Mouse (Mus musculus) hindbrain, embryonic 14.5 days (tissue): ENCODE data around the gene H2-Eb2. TPM values are rescaled to one million over a fixed set of nuclear protein-coding genes. Genes with fewer than 3 reads are reported as not detected.

Experiments used
- ATAC-seq: fragments of 200-750 bp; cut with Nextera tagmentation; 2 replicates; pipeline ENCODE4 v1.8.0; 2017; ENCODE audit warnings: moderate number of reproducible peaks, mild to moderate bottlenecking, moderate TSS enrichment, moderate library complexity; ENCODE audit not compliant: low FRiP score
- DNase-seq: peaks from one replicate; pipeline ENCODE4 v3.0.0-alpha.2; 2015; ENCODE audit warnings: low spot score
- H3K27ac ChIP-seq: fragments of 300-500 bp; sonication (generic); 2 replicates; pipeline ENCODE4 v1.5.1; 2014; ENCODE audit warnings: mild to moderate bottlenecking, moderate library complexity
- H3K27me3 ChIP-seq: fragments of 300-500 bp; sonication (generic); 2 replicates; pipeline ENCODE4 v1.6.1; 2014; ENCODE audit warnings: mild to moderate bottlenecking, low read length, mixed read lengths; ENCODE audit not compliant: control insufficient read depth, insufficient read depth
- H3K36me3 ChIP-seq: fragments of 300-500 bp; sonication (generic); replicated peaks from 2 replicates; pipeline ENCODE4 v1.6.1; 2014; ENCODE audit not compliant: control insufficient read depth, insufficient read depth
- H3K4me1 ChIP-seq: fragments of 300-500 bp; sonication (generic); replicated peaks from 2 replicates; pipeline ENCODE4 v1.6.1; 2014; ENCODE audit warnings: antibody characterized with exemption, low read length, mixed read lengths; ENCODE audit not compliant: control insufficient read depth, insufficient read depth
- H3K4me2 ChIP-seq: fragments of 300-500 bp; sonication (generic); replicated peaks from 2 replicates; pipeline ENCODE4 v1.6.1; 2014; ENCODE audit warnings: mild to moderate bottlenecking, moderate library complexity
- H3K4me3 ChIP-seq: fragments of 300-500 bp; sonication (generic); replicated peaks from 2 replicates; pipeline ENCODE4 v1.5.1; 2014; ENCODE audit warnings: mild to moderate bottlenecking, low read length
- H3K9ac ChIP-seq: fragments of 300-500 bp; sonication (generic); 2 replicates; pipeline ENCODE4 v1.6.1; 2014
- H3K9me3 ChIP-seq: fragments of 300-500 bp; sonication (generic); 2 replicates; pipeline ENCODE4 v1.6.1; 2016; ENCODE audit warnings: low read length; ENCODE audit not compliant: control insufficient read depth
- WGBS: fragments of 180-500 bp; shearing (Covaris S2); extraction: QIAGEN DNeasy Blood & Tissue Kit; methylation state at CpG from one replicate; pipeline ENCODE4 v1.1.7; 2014; 5-methylcytosine and 5-hydroxymethylcytosine counted together
- polyA plus RNA-seq: library from polyadenylated mRNA; unstranded; fragments of >200 nt; fragmentation: Nextera tagmentation; extraction: Ambion mirVana; gene quantifications from 2 replicates; pipeline ENCODE4 v1.2.1, GENCODE M21; 2014

The H2-Eb2 gene
- polyA plus RNA-seq, 1 experiment from 2014 or later: 0.12 TPM

DNA sequence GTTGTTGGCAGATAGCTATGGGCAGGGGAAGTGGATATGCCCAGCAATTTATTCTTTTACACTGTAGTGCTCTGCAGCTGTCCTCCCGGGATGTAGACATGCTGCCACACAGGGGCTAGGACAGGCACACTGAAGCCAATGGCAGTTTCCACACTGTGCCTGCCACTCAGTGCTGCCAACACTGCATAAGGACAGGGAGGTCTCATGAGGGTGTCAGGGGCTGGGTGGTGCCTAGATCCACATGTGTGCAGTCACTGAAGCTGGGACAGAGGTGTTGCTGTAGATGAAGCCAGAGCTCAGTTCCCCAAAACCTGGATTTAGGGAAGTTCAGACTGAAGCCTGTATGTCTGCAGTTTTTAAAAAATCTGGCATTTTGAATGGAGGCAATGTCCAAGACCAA lies 13.3 kb upstream of the H2-Eb2 start:
- no peak overlapping the region for H3K27ac ChIP-seq
- 84% methylated on average over 1 of the region's 1 CpGs for WGBS
- H3K9ac ChIP-seq: no peak overlapping the region
- no peak overlapping the region for H3K4me2 ChIP-seq
- no peak overlapping the region for H3K4me3 ChIP-seq
- H3K4me1 ChIP-seq: no peaks in the 10 kb centered on the region
- ATAC-seq: no peak
- no peak for DNase-seq
- H3K36me3 ChIP-seq: no peaks in the 10 kb centered on the region
- H3K9me3 ChIP-seq: no peaks in the 10 kb centered on the region
- H3K27me3 ChIP-seq: no peaks in the 10 kb centered on the region

DNA sequence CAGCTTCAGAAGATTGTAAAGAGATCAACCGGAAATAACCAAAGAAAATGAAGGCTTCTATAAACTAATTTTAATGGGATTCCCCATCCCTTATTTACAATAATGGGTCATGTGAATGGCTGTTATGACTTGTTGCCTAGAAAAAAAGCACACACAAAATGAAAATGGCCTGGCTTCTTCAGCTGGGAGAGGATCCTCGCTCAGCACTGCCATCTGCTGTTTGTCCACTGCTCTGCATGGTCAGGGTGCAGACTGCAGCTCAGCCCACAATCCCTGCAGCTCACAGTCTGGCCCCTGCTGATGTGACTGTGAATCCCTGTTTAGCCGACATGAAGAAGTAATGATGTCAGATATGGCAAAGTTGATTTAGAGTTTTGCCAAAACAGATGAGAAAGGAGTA lies 12.1 kb upstream of the H2-Eb2 start:
- H3K9me3 ChIP-seq: no peaks in the 10 kb centered on the region
- no peaks in the 10 kb centered on the region for H3K27me3 ChIP-seq
- no peak for ATAC-seq
- no peaks in the 10 kb centered on the region for H3K4me1 ChIP-seq
- DNase-seq: peak; percentile 88
- 37% methylated on average over 3 of the region's 3 CpGs for whole genome bisulfite sequencing
- H3K27ac ChIP-seq: no peak overlapping the region
- H3K36me3 ChIP-seq: no peaks in the 10 kb centered on the region
- no peak overlapping the region for H3K4me3 ChIP-seq
- no peak overlapping the region for H3K4me2 ChIP-seq
- H3K9ac ChIP-seq: no peak overlapping the region

DNA sequence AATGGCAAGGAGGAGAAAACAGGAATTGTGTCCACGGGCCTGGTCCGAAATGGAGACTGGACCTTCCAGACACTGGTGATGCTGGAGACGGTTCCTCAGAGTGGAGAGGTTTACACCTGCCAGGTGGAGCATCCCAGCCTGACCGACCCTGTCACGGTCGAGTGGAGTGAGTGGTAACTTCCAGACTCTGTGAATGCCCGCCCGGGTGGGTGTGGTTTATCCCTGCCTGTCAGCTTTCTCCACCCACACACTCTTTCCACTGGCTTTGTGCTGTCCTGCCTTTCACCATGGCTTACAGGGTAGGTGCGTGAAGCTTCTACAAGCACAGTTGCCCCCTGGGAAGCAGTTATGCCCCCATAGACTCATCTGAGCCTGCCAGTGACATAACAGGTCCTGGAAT lies 11.2 kb upstream of the H2-Eb2 start:
- Histone ChIP-seq H3K27ac (no peak overlapping the region), H3K27me3 (no peaks in the 10 kb centered on the region), H3K4me2 (no peak overlapping the region), H3K9me3 (no peaks in the 10 kb centered on the region), H3K9ac (no peak overlapping the region), H3K4me3 (no peak overlapping the region), H3K36me3 (no peaks in the 10 kb centered on the region), H3K4me1 (no peaks in the 10 kb centered on the region)
- ATAC-seq (no peak), DNase-seq (no peak)
- 75% methylated on average over 9 of the region's 9 CpGs for WGBS

DNA sequence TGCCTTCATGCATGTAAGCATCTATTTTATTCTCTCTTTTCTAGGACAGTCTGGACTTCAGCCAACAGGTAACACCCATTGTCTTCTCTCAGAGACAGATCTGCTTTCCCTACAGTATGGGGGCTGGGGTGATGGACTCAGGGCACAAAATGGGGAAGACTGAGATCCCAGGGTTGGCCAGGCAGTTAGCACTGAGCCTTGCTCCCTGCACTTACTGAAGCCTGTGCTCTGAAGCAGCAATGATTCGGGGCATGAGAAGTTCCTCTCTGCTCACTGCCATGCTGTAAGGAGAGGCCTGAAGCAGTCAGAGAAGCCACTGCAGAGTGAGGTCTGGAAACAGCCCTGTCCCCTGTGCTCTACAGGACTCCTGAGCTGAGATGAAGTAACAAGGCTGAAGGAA lies 10.0 kb upstream of the H2-Eb2 start:
- no peaks in the 10 kb centered on the region for H3K9me3 ChIP-seq
- H3K9ac ChIP-seq: no peak overlapping the region
- H3K27ac ChIP-seq: no peak overlapping the region
- no peaks in the 10 kb centered on the region for H3K27me3 ChIP-seq
- no peaks in the 10 kb centered on the region for H3K4me1 ChIP-seq
- H3K4me3 ChIP-seq: no peak overlapping the region
- DNase-seq (no peak), ATAC-seq (no peak)
- no peaks in the 10 kb centered on the region for H3K36me3 ChIP-seq
- no peak overlapping the region for H3K4me2 ChIP-seq
- WGBS: 80% methylated on average over 1 of the region's 1 CpGs

DNA sequence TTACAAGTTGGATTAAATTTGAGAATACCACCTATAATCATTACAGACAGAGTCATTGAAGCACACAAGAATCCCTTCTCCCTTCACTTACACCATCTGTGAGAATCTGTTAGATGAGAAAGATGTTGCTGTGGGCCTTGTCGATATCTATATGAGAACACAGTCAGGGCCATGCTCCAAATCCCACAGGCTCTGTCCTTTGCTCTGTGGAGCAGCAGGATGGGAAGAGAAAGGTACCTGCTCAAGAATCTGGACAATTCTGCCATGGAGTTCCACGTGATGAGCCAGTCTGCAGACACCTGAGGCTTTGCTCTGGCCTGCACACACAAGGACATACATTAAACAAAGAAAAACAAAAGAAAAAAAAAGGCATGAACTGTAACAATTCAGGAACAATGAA lies 8.8 kb upstream of the H2-Eb2 start:
- no peak overlapping the region for H3K9ac ChIP-seq
- no peaks in the 10 kb centered on the region for H3K9me3 ChIP-seq
- 88% methylated on average over 2 of the region's 2 CpGs for WGBS
- H3K27ac ChIP-seq: no peak overlapping the region
- no peaks in the 10 kb centered on the region for H3K27me3 ChIP-seq
- no peak overlapping the region for H3K4me2 ChIP-seq
- DNase-seq (no peak), ATAC-seq (no peak)
- no peaks in the 10 kb centered on the region for H3K36me3 ChIP-seq
- H3K4me1 ChIP-seq: no peaks in the 10 kb centered on the region
- no peak overlapping the region for H3K4me3 ChIP-seq

DNA sequence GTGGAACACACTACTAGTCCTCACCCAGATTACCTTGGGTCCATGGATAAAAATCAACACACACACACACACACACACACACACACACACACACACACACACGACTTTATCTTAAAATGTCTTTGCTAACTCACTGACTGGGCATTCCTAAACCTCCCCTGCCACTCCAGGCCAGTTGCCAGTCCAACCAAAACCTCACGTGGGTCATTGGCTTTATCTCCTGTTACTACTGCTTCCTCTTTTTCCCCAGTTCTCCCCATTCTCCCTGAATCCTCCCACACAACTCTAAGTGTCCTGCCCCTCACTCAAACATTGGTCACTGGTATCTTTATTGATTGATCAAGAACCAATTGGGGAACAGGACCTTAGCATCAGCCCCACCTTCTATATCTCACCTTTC lies 8.2 kb upstream of the H2-Eb2 start:
- DNase-seq (no peak), ATAC-seq (no peak)
- H3K4me2 ChIP-seq: no peak overlapping the region

DNA sequence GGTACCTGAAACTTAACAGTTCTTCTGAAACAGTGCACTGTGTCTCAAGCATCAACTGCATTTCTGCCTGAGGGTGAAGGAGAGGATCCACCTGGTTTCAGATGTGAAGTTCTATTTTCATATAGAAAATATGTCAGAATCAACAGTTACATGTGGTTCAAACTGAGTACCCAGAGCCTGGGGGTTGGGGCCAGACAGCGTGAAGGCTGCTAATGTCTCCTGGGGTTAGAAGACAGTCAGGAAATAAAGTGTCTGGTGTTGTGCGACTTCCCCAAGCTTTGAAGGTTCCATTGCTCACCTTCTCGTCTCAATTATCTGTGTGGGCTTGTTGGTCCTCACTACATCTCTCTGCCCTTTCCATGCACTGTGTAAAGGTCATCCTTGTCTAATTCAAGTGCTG lies 908 bp downstream of the H2-Eb2 start:
- ATAC-seq (no peak), DNase-seq (no peak)
- WGBS: 81% methylated on average over 3 of the region's 3 CpGs
- Histone ChIP-seq H3K27ac (no peak overlapping the region), H3K4me3 (no peak overlapping the region), H3K9me3 (no peaks in the 10 kb centered on the region), H3K9ac (no peak overlapping the region), H3K27me3 (no peaks in the 10 kb centered on the region), H3K4me1 (no peaks in the 10 kb centered on the region), H3K36me3 (no peaks in the 10 kb centered on the region), H3K4me2 (no peak overlapping the region)

More for the DNA sequence above, 8.2 kb upstream of the H2-Eb2 start:
- WGBS: 41% methylated on average over 2 of the region's 2 CpGs
- Histone ChIP-seq H3K9ac (no peak overlapping the region), H3K4me1 (no peaks in the 10 kb centered on the region), H3K36me3 (no peaks in the 10 kb centered on the region), H3K27me3 (no peaks in the 10 kb centered on the region), H3K4me3 (no peak overlapping the region), H3K27ac (no peak overlapping the region), H3K9me3 (no peaks in the 10 kb centered on the region)

DNA sequence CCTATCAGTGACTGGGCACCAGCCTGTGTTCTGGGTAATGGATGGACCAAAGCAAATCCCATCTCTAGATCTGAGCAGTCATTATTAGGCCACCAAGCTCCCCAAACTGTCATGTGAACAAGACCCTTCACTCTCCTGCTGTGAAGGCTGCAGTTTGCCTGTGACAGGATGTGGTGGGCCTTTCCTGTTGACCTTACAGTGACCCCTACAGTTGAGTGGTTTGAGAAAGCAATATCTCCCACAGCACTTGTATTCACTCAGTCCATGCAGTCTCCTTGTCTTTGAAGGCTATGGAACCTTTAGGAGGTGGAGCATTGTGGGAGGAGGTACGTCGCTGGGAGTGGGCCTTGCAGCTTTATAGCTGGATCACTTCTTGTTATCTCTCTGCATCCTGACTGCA lies 4.3 kb downstream of the H2-Eb2 start:
- no peaks in the 10 kb centered on the region for H3K36me3 ChIP-seq
- H3K4me2 ChIP-seq: no peak overlapping the region
- WGBS: 78% methylated on average over 2 of the region's 2 CpGs
- no peak overlapping the region for H3K9ac ChIP-seq
- DNase-seq (no peak), ATAC-seq (no peak)
- H3K27ac ChIP-seq: no peak overlapping the region
- H3K4me3 ChIP-seq: no peak overlapping the region
- no peaks in the 10 kb centered on the region for H3K27me3 ChIP-seq
- H3K4me1 ChIP-seq: no peaks in the 10 kb centered on the region
- no peaks in the 10 kb centered on the region for H3K9me3 ChIP-seq

DNA sequence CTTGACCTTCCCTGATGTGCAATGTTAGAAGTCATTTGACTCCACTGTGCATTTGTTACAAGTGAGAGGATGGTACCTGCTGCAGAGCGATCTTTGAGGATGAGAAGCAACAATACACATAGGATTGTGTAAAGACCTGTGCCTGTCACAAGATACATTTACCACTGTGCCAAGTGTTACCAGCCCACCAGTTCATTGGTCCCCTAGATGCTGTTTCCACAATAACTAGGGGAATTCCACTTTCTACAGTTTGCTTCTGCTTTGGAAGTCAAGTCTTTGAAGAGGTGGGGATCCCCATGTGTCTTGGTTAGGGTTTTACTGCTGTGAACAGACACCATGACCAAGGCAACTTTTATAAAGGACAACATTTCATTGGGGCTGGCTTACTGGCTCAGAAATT lies 5.7 kb downstream of the H2-Eb2 start:
- ATAC-seq: no peak

DNA sequence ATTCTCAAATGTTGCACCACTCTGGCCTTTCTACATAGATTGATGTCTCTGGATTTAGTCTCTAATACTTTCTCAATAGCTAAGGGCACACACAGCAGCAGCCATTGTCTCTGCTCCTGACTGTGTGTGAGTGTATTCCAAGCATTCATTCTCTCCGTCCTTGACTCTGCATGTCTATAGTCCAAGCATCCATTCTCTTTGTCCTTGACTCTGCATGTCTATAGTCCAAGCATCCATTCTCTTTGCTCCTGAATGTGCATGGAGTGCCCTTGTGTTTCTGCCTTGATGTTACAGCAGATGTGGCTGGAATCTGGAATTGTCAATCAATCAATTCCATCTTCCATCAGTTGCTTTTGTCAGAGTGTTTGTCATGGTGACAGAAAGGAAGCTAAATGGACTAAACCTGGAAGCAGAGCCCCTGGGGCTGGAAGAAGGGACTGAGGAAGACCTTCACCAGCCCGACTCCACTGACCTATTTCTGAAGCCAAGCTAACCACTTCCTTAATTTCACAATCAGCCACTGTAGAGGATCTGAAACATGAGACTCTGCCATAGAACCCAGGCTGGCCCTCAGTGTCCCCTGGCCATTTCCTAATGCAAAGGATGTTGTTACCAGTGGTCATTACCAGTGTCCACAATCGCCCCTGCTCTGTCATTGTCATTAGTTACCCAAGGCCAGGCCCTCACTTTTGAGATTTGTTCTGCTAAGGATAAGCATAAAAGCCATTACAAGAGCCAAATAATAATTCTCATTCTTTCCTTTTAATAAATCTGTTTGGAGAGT lies 15.3 kb downstream of the H2-Eb2 start:
- H3K27me3 ChIP-seq: no peaks in the 10 kb centered on the region
- DNase-seq (no peak), ATAC-seq (no peak)
- no peak overlapping the region for H3K27ac ChIP-seq
- H3K4me2 ChIP-seq: no peak overlapping the region
- WGBS: 40% methylated on average over 3 of the region's 3 CpGs
- no peaks in the 10 kb centered on the region for H3K36me3 ChIP-seq
- H3K9ac ChIP-seq: no peak overlapping the region
- no peak overlapping the region for H3K4me3 ChIP-seq
- H3K4me1 ChIP-seq: no peaks in the 10 kb centered on the region
- H3K9me3 ChIP-seq: no peaks in the 10 kb centered on the region

More for the DNA sequence above, 5.7 kb downstream of the H2-Eb2 start:
- Histone ChIP-seq H3K9ac (no peak overlapping the region), H3K36me3 (no peaks in the 10 kb centered on the region), H3K4me3 (no peak overlapping the region), H3K4me1 (no peaks in the 10 kb centered on the region), H3K4me2 (no peak overlapping the region), H3K27me3 (no peaks in the 10 kb centered on the region), H3K9me3 (no peaks in the 10 kb centered on the region), H3K27ac (no peak overlapping the region)
- WGBS: 95% methylated on average over 1 of the region's 1 CpGs
- DNase-seq: no peak
